Mouse (Mus musculus) Patski (cell line): ENCODE measurements around the gene Rbx1. TPM values are rescaled to one million over a fixed set of nuclear protein-coding genes. Genes with fewer than 3 reads are reported as not detected.

Experiments
- ATAC-seq: fragments of 100-300 bp; one replicate; pipeline ENCODE4 v1.8.0; 2021
- CTCF ChIA-PET: fragments of 350-600 bp; sonication (Branson Sonifier 250); formaldehyde crosslinking; loops from one replicate; lab custom pipeline; 2022; ENCODE audit warnings: inconsistent platforms; lab: Charles Lee
- POLR2A ChIA-PET: fragments of 350-600 bp; sonication (Branson Sonifier 250); formaldehyde crosslinking; loops from one replicate; lab custom pipeline; 2022; ENCODE audit warnings: antibody characterized with exemption, inconsistent platforms; lab: Charles Lee
- DNase-seq: peaks from one replicate; pipeline ENCODE4 v3.0.0-alpha.2; 2011; ENCODE audit warnings: low read depth, low spot score
- H3K27me3 ChIP-seq: fragments of 371-371 bp; one replicate; pipeline ENCODE4 v1.5.1; 2021
- CTCF ChIP-seq: fragments of 100-300 bp; IDR thresholded peaks from one replicate; pipeline ENCODE4 v1.5.1; 2021
- in situ Hi-C: fragments of 300-500 bp; cut with MboI; formaldehyde crosslinking; loops from 3 replicates; pipeline ENCODE4 v1.11.1; 2018; ENCODE audit warnings: low pct_unique_long_range_greater_than_20kb, mixed read lengths
- polyA plus RNA-seq: library from polyadenylated mRNA; unstranded; gene quantifications from one replicate; pipeline ENCODE4 v1.2.3, GENCODE M21; 2021

Rbx1 gene
- polyA plus RNA-seq, 1 experiment from 2014 or later = 157 TPM

GRCm38 (mm10) chr15:81483691-81484090, 17.6 kb downstream of the Rbx1 start:
- in situ Hi-C loops = no loop called here
- H3K27me3 ChIP-seq = no peaks in the 10 kb centered on the region
- POLR2A ChIA-PET = no interaction called here
- DNase-seq (no peak), ATAC-seq (no peak)
- TF ChIP-seq CTCF = no peak
- CTCF ChIA-PET = no interaction called here

GRCm38 (mm10) chr15:81485483-81485882, 19.4 kb downstream of the Rbx1 start:
- POLR2A ChIA-PET = no interaction called here
- no peak for ATAC-seq
- TF ChIP-seq CTCF = no peak
- in situ Hi-C loops = no loop called here
- CTCF ChIA-PET = no interaction called here
- no peaks in the 10 kb centered on the region for H3K27me3 ChIP-seq
- no peak for DNase-seq

GRCm38 (mm10) chr15:81503466-81503865, 37.4 kb downstream of the Rbx1 start:
- DNase-seq = no peak
- peaks cover 4% of the 10 kb centered on the region for H3K27me3 ChIP-seq
- TF ChIP-seq CTCF = no peak
- no peak for ATAC-seq
- POLR2A ChIA-PET = no interaction called here
- in situ Hi-C loops = no loop called here
- CTCF ChIA-PET = no interaction called here

- ATAC-seq (no peak), DNase-seq (no peak)
- in situ Hi-C loops = no loop called here
- H3K27me3 ChIP-seq = peaks cover 4% of the 10 kb centered on the region
- ChIA-PET POLR2A (no interaction called here), CTCF (no interaction called here)
- TF ChIP-seq CTCF = no peak
Measured at GRCm38 (mm10) chr15:81503995-81504394, 37.9 kb downstream of the Rbx1 start.

GRCm38 (mm10) chr15:81507201-81507600, 41.1 kb downstream of the Rbx1 start:
- peak; percentile 68 for TF ChIP-seq CTCF
- peaks cover 4% of the 10 kb centered on the region for H3K27me3 ChIP-seq
- ChIA-PET CTCF (no interaction called here), POLR2A (no interaction called here)
- in situ Hi-C loops = no loop called here
- no peak for ATAC-seq
- no peak for DNase-seq

GRCm38 (mm10) chr15:81510621-81511020, 44.5 kb downstream of the Rbx1 start:
- TF ChIP-seq CTCF = no peak
- DNase-seq (no peak), ATAC-seq (no peak)
- H3K27me3 ChIP-seq = peaks cover 4% of the 10 kb centered on the region
- ChIA-PET CTCF (interaction anchor here (1.1 kb wide), 1 partner anchor 152 kb away, joined by 3 read pairs; no protein-coding TSS in a partner anchor), POLR2A (no interaction called here)
- in situ Hi-C loops = no loop called here

- in situ Hi-C loops = no loop called here
- POLR2A ChIA-PET = no interaction called here
- no peaks in the 10 kb centered on the region for H3K27me3 ChIP-seq
- TF ChIP-seq CTCF = no peak
- no peak for DNase-seq
- CTCF ChIA-PET = no interaction called here
- ATAC-seq = no peak
Measured at GRCm38 (mm10) chr15:81511601-81512261, 45.6 kb downstream of the Rbx1 start.

GRCm38 (mm10) chr15:81514111-81514971, 48.2 kb downstream of the Rbx1 start:
- POLR2A ChIA-PET = interaction anchor here (0.6 kb wide), 1 partner anchor 1256 kb away, joined by 3 read pairs; no protein-coding TSS in a partner anchor

GRCm38 (mm10) chr15:81515221-81515620, 49.1 kb downstream of the Rbx1 start:
- POLR2A ChIA-PET = no interaction called here
- in situ Hi-C loops = no loop called here
- H3K27me3 ChIP-seq = no peaks in the 10 kb centered on the region
- DNase-seq = no peak
- no peak for TF ChIP-seq CTCF
- ATAC-seq = no peak
- CTCF ChIA-PET = no interaction called here

More at GRCm38 (mm10) chr15:81514111-81514971, 48.2 kb downstream of the Rbx1 start:
- H3K27me3 ChIP-seq = no peaks in the 10 kb centered on the region
- ATAC-seq = peak; percentile 97
- peak; percentile 62 for DNase-seq
- in situ Hi-C loops = no loop called here
- CTCF ChIA-PET = no interaction called here
- peak; percentile 91 for TF ChIP-seq CTCF

GRCm38 (mm10) chr15:81518031-81518430, 51.9 kb downstream of the Rbx1 start:
- ATAC-seq (no peak), DNase-seq (no peak)
- ChIA-PET CTCF (no interaction called here), POLR2A (no interaction called here)
- no peak for TF ChIP-seq CTCF
- H3K27me3 ChIP-seq = peaks cover 3% of the 10 kb centered on the region
- in situ Hi-C loops = no loop called here

GRCm38 (mm10) chr15:81518761-81519160, 52.7 kb downstream of the Rbx1 start:
- CTCF ChIA-PET = no interaction called here
- peaks cover 7% of the 10 kb centered on the region for H3K27me3 ChIP-seq
- in situ Hi-C loops = no loop called here
- no peak for DNase-seq
- TF ChIP-seq CTCF = no peak
- POLR2A ChIA-PET = no interaction called here
- no peak for ATAC-seq
